Mouse (Mus musculus) cortical plate, adult 2 months (tissue): ENCODE results near the gene Avl9. TPM values are rescaled to one million over a fixed set of nuclear protein-coding genes. Genes with fewer than 3 reads are reported as not detected.

Experiments used
- H3K27ac ChIP-seq: fragments of 200-500 bp; 2 replicates; pipeline ENCODE4 v1.5.1; 2012; ENCODE audit warnings: low read length, control low read depth, inconsistent platforms; ENCODE audit not compliant: insufficient read depth
- H3K4me1 ChIP-seq: fragments of 200-500 bp; 2 replicates; pipeline ENCODE4 v1.6.1; 2011; ENCODE audit warnings: low read length; ENCODE audit not compliant: control insufficient read depth, insufficient read depth
- H3K4me3 ChIP-seq: fragments of 200-500 bp; 2 replicates; pipeline ENCODE4 v1.5.1; 2011; ENCODE audit warnings: mild to moderate bottlenecking, low read length, control low read depth; ENCODE audit not compliant: insufficient read depth
- CTCF ChIP-seq: fragments of 200-500 bp; IDR thresholded peaks from 2 replicates; pipeline ENCODE4 v1.5.1; 2011; ENCODE audit warnings: mild to moderate bottlenecking, control low read depth, low read length; ENCODE audit not compliant: insufficient read depth; ENCODE audit errors: extremely low read depth
- POLR2A ChIP-seq: fragments of 200-500 bp; IDR thresholded peaks from 2 replicates; pipeline ENCODE4 v1.6.1; 2011; ENCODE audit warnings: mild to moderate bottlenecking, low read length, control low read depth; ENCODE audit not compliant: insufficient read depth; ENCODE audit errors: extremely low read depth
- polyA plus RNA-seq: library from polyadenylated mRNA; depleted of rRNA; stranded (reverse); fragments of >200 nt; gene quantifications from 2 replicates; pipeline ENCODE4 v1.2.3, GENCODE M21; 2012; rRNA removed

The Avl9 gene
- 18.9 and 20.7 TPM in 2 replicates for polyA plus RNA-seq

GRCm38 (mm10) chr6:56714574-56715269, at the start of gene Avl9:
Gene Avl9 (plus strand): TSS chr6:56714899.
- Histone ChIP-seq H3K27ac (peak within 1 kb of the TSS; percentile 86), H3K4me1 (peaks cover 2% of the 10 kb centered on the region; the same call in 1 of the 2 replicates), H3K4me3 (peak within 1 kb of the TSS; percentile 57)
- TF ChIP-seq CTCF (0 out of 2 replicates have a peak, but pooled peaks have one; percentile 19), POLR2A (peak; percentile 68)

DNA sequence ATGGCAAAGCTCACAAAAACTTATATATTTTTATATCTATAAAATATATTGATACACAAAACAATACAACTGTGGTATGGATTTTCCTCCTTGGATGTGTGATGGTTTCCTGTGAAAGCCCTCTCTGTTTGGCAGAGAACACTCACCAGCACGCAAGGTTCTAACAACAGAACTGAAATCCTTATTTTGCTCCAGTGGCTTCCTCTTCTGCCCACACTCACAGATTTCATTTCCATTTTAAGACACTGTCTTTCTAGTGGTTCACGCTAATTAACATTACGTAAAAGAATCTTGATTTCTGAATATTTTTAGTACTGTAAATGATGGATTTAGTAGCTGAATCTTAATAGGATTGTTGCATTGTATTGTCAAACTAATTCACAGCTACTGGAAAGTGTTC, 26.5 kb upstream of the Avl9 start:
- no peak overlapping the region for H3K4me3 ChIP-seq
- no peaks in the 10 kb centered on the region for H3K4me1 ChIP-seq
- H3K27ac ChIP-seq, result no peak overlapping the region
- TF ChIP-seq POLR2A (no peak), CTCF (no peak)

- no peak for TF ChIP-seq POLR2A
- peak; percentile 72 for TF ChIP-seq CTCF
- H3K27ac ChIP-seq, result no peak overlapping the region
- no peak overlapping the region for H3K4me3 ChIP-seq
- no peaks in the 10 kb centered on the region for H3K4me1 ChIP-seq
Observed at GRCm38 (mm10) chr6:56691205-56691604, 23.5 kb upstream of the Avl9 start.

DNA sequence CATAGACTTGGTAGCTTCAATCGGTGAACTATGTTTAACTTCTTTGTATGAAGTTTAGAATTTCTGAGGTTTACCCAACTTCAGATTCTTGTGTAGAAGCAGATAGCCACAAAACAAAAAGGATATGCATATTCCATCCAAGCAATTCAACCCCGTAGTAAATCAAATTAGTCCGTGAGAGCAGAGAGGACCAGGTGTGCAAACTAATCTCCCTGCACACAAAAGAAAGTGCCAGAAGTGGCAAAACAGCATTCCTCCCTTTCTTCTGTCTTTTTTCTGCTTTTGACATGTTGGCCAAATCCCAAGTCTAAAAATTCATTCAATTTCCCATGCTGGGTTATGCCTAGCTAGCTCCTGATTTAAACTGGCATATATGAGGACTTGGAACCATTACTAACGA, 22.3 kb upstream of the Avl9 start:
- TF ChIP-seq POLR2A (no peak), CTCF (no peak)

DNA sequence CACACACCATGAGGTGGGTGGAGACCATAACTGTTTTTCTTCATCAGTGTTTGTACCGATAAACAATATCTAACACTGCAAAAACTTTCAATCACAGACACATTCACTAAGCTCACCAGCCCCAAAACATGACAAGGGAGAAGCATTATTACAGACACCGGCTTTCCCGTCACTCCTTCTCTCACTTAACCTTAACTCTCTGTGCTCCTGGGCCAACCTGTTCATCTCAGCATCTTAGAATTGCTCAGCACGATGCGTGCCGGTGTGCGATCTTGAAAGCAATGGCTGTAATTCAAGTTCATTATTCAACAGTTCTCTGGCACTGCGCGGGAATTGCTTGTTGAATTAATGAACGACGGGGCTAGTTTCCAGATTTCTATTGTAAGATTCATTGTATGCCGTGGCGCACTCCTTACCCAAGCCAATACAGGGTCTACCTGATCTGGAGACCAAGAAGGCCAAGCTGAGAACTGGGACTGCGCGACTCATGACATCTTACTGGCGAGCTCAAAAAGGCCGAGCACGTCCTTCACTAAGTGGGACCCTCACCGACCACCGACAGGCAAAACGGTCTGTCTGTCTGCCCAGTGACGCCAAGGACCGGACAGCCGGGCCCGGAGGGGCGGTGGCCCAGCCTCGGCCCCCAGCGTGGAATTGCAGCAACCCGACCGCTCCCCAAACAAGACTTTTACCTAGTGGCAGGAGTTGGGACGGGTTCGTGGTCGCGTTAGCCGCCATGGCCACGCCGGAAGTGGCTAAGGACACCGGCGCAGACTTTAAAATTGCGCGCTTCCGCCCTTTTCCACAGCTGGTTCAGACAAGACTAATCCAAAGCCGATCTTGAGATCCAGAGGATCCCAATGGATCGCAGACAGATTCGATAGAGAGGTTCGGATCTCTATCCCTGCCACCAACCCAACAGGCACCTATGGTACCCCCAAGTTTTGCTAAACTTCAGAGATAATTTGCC, 10.5 kb upstream of the Avl9 start, which contains the start of gene Lsm5:
Lsm5 (minus strand) TSS at position 780 of the 970 bp plus-strand sequence.
- no peak within 1 kb of the TSS for H3K27ac ChIP-seq
- peak within 1 kb of the TSS; percentile 98 for H3K4me3 ChIP-seq
- no peaks in the 10 kb centered on the region for H3K4me1 ChIP-seq
- TF ChIP-seq POLR2A, result 0 out of 2 replicates have a peak, but pooled peaks have one; percentile 32
- no peak for TF ChIP-seq CTCF

More for the DNA sequence above, 22.3 kb upstream of the Avl9 start:
- H3K4me3 ChIP-seq, result no peak overlapping the region
- H3K4me1 ChIP-seq, result no peaks in the 10 kb centered on the region
- no peak overlapping the region for H3K27ac ChIP-seq

DNA sequence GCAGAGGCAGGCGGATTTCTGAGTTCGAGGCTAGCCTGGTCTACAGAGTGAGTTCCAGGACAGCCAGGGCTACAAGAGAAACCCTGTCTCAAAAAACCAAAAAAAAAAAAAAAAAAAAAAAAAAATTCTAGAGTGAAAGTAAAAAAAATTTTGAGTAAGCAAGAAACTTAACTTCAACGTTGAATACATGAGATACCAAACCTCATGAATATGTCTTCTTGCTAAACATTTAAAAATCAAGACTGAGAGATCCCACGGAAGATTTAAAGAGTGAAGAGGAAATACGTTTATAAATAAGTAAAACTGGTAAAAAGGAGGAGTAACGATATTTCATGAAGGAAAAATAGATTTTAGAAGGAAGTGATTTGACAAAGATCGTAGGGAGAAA, 519 bp upstream of the Avl9 start:
- TF ChIP-seq POLR2A (no peak), CTCF (no peak)
- Histone ChIP-seq H3K4me1 (peaks cover 2% of the 10 kb centered on the region; the same call in 1 of the 2 replicates), H3K27ac (no peak overlapping the region), H3K4me3 (peak overlapping the region; percentile 57)

GRCm38 (mm10) chr6:56715270-56715666, 569 bp downstream of the Avl9 start:
- H3K27ac ChIP-seq, result peak overlapping the region; percentile 86; the same call in 1 of the 2 replicates
- H3K4me3 ChIP-seq, result peak overlapping the region; percentile 57
- peaks cover 2% of the 10 kb centered on the region; the same call in 1 of the 2 replicates for H3K4me1 ChIP-seq
- TF ChIP-seq POLR2A (no peak), CTCF (no peak)

GRCm38 (mm10) chr6:56719071-56719470, 4.4 kb downstream of the Avl9 start:
- peaks cover 2% of the 10 kb centered on the region; the same call in 1 of the 2 replicates for H3K4me1 ChIP-seq
- H3K4me3 ChIP-seq, result no peak overlapping the region
- H3K27ac ChIP-seq, result no peak overlapping the region
- TF ChIP-seq CTCF (no peak), POLR2A (no peak)

GRCm38 (mm10) chr6:56720877-56721276, 6.2 kb downstream of the Avl9 start:
- H3K4me1 ChIP-seq, result peaks cover under 1% of the 10 kb centered on the region; the same call in 1 of the 2 replicates
- H3K4me3 ChIP-seq, result no peak overlapping the region
- TF ChIP-seq POLR2A, result no peak
- no peak overlapping the region for H3K27ac ChIP-seq

GRCm38 (mm10) chr6:56732545-56732944, 17.8 kb downstream of the Avl9 start:
- TF ChIP-seq CTCF, result no peak
- TF ChIP-seq POLR2A, result no peak
- Histone ChIP-seq H3K4me1 (no peaks in the 10 kb centered on the region), H3K4me3 (no peak overlapping the region), H3K27ac (no peak overlapping the region)
